Mouse (Mus musculus) embryo, embryonic 10.5 days (tissue): ENCODE data around the gene Hoxb1.
A peak's percentile ranks its signal among the peaks of the same experiment; 100 is the strongest.

Experiments used
- DNase-seq: peaks from one replicate; pipeline ENCODE4 v3.0.0-alpha.2; 2015; ENCODE audit warnings: low spot score

Hoxb1 gene

DNA sequence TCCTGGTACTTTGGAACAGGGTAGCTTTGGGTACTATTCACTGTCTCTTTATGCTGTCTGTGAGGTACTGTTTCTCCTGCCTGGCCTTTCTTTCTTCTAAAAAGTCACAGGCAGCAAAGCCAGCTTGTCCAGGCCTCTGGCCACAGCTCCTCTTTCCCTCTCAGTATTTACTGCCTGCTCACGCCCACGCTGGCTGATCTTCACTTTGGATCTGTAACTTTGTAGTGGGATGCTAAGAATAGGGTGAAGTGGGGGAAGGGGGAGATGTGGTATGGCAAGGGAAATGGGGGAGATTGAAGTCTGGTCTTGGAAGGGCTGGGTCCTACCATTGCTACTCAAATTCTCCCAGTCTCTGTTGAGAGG, 31.6 kb upstream of the Hoxb1 start:
- no peak for DNase-seq

DNA sequence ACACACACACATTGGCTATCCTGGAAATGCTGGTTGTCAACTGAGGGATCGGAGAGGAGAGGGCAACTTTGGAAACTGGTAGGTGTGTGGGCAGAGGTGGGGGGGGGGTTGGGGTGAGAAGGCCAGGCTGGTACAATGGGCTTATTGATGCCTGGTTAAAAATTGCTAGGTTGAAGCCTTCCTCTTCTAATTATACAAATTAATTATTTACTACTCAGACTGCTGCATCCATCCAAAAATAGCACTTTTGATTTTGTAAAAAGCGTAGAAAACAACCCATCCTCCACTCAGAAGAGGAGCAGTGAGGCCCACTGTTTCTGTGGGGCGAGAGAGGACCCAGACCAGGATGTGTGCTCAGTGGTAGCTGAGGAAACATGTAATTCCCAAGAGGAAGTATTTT, 30.6 kb upstream of the Hoxb1 start:
- no peak for DNase-seq

DNA sequence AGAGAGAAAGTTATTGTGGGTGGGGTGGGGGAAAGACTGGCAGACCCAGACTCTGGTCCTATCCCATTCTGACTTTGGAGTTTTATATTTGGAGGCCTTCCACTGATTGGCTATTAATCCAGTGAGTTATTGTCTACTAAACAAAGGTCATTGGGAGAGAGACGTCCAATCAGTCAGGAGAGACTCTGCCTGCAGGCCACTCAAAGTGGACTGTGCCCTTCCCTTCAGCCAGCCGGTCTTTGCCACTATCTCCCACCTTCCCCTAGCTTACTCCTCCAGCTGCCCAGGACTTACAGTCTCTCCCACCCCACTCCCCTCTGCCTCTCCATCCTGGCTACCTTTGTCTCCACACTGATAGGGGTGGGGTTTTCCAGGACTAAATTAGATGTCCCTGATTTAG, 29.0 kb upstream of the Hoxb1 start:
- no peak for DNase-seq

DNA sequence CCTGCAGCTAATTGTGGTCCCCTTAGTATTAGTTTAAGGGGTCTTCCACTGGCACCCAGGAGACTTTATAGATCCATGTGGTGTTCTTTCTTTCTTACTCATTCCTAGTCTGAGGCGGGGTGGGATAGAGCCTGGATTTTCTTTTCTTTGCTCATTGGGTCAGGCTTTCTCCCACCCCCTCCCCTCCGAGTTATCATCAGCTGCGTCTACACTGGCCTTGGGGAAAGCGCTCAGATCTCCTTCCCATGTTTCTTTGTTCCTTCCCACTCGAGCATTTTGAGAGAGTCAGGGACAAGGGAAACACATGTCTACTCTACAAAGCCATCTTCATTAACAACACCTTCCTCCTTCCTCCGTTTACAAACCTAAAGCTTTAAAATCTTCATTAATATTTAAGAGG, 28.5 kb upstream of the Hoxb1 start:
- no peak for DNase-seq

DNA sequence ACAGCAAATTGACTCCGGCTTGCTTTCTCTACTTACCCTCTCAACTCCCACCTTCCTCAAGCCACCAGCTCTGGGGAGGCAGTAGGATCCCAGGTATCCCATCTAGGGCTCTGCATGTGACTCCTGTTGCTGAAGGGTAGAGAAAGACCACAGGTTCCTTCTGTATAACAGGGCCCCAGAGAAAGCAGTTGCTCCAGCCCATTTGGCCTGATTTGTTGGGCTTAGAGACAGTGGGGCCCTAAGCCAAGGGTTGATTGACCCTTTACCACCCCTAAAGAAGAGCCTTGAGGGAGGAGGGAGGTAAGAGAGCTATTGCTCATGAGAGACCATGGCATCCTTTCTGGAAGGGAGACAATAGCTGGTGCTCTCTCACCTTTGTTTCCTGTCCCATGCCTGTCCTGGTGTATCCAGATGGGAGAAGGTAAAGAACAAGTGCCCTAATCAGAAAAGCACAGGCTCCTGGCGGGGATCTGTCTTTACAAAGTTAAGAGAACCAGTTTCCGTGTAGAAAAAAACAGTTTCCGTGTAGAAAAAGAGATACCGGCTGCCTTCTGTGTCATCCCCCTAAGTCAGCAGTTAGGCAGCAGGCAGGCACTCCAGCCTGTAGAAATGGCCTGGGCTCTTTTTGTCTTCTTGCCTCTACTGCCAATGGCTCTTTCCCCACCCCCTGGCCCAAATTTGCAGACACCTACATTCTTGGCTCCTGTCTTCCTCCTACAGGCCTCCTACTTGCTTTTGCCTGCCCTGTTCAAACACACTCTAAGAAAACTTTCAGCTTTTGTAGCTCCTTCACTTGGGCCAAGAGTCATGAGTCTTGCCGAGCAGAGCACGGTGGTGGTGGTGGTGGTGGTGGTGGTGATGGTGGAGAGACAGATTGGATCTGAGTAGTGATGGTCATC, 26.3 kb upstream of the Hoxb1 start:
- DNase-seq, result no peak

DNA sequence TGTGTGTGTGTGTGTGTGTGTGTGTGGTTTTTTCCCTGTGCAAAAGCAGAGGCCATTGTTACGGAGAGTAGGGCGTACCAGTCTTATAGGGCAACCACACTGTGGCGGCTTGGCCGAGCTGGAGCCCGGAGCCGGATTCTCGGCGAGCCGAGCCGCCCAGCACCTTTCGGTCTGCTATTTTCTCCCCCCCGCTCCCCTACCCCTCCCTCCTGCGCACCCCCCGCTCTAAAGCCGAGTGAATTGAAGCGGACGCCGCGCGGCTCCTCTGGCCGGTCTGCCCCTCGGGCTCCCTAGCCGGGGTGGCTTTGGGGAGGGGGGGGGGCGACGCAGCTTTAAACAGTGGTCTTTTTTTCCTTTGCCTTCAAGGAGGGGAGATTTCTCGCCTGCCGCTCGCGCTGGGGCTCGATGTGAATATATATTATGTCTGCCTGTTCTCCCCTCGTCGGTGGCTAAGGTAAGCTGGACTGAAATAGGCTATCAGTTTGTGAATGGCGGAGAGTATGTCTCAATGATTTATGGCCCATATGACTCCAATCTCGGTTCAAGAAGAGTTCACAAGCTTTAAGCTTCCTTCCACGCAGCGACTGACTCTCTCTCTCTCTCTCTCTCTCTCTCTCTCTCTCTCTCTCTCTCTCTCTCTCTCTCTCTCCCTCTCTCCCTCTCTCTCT, 24.7 kb upstream of the Hoxb1 start:
- DNase-seq, result peak; percentile 91

DNA sequence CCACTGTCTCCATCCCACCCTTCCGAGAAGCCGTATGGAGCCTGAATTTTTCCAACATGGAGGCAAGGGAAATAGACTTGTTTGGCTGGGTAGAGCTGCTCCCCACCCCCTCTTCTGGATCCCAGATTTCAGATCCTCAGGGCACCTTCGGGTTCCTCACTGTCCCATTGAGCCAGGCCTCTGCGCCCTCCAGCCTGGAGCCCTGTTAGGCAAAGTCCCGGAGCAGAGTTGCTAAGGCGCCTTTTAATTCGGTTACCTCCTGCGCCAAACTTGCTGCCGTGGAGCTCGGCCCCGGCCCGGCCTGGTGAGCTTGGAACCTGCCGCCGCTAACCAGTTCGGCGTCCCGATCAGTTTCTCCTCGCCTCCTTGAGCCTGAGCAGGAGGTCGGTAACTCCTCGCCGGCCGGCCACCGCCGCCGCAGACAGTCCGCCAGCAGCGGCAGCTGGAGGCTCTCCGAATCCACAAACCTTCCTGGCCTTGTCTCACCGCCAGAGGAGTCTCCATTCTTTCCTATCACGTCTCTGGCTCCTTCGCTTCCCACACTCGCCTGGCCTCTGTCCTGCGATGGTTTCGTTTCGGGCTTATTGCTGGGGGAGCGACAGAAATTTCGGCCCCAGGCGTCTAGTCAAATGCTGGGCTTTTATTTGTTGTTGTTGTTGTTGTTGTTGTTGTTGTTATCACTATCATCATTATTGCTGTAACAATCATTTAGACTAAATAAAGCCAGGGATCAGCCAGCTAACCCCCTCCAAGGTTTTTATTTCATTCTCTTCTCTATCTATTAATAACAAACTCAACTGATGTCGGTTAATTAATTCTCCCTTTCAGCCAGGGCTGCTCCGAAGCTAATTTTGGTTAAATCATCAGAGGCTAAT, 23.6 kb upstream of the Hoxb1 start:
- DNase-seq, result no peak

DNA sequence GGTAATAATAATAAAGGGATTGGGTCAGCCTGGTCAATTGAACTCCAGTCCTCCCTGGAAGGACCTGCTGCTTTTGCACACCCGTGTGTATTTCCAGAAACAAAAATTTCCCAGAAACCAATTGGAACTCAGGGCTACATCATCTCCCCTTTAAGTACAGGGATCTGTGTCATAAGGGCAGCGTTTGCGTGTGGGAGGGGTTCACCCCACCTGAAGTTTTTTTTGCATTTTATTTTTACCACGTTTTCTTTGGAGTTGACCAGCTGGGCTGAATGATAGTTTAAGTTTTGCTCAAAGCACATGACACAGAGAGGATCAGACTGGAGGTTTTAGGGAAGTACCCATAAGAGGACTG, 23.0 kb upstream of the Hoxb1 start:
- DNase-seq, result no peak

DNA sequence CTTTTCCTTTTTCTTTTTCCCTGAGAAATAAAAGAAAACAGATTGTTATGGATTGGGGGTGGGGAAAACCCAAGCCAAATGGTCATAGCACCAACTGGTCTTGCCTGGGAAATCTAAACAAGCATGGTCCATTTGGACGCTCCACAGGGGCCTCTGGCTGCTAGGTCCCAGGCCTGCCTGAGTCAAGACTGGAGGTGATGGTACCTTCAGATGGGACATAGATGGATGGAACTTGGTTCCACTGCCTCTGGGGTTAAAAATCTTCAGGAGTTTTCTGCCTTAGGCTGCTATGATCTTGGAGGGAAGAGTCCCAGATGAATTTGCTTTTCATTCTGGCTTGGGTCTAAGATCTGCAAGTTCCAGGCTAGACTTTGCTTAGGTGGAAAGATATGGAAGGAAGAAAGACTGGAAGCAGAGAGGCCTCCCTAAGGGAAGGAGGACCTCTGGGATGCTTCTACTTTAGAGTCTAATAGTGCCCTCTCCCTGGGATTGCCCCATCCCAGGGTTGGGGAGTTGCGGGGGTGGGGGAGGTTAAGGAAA, 22.3 kb upstream of the Hoxb1 start:
- DNase-seq, result no peak

DNA sequence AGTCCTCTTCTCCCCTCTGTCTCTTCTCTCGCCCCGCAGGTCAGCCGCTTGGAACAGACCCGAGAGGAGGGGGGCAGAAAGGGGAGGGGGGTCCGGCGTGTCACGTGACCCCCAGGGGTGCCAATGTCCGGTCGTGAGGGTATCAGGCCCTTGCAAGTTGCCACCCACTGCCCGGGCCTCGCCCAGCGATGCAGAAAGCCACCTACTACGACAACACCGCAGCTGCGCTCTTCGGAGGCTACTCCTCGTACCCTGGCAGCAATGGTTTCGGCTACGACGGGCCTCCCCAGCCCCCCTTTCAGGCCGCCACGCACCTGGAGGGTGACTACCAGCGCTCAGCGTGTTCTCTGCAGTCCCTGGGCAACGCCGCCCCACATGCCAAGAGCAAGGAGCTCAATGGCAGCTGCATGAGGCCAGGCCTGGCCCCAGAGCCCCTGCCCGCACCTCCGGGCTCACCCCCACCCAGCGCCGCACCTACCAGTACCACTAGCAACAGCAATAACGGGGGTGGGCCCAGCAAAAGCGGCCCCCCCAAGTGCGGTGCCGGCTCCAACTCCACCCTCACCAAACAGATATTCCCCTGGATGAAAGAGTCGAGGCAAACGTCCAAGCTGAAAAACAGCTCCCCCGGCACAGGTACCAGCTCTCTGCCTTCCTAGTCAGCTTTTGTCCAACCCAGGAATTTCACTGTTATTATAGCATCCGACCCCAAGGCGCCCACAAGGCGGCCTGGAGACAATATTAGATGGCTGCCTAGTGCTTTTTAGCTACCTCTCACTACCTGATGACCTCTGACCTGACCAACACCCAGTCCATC, 21.3 kb upstream of the Hoxb1 start:
- DNase-seq, result no peak

DNA sequence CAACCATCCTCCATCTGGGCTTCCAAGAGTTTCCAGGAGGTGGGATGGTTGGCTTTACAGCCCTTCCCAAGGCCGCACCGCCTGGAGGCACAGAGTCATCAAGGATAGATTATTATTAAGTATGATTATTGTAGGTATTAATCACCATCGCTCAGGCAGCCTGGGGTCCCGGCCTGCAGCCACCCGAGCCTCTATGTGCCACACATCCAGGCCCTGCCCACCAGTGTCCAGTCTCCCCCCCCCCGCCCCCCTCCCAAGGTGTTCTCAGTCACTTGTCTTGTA, 20.7 kb upstream of the Hoxb1 start:
- no peak for DNase-seq

DNA sequence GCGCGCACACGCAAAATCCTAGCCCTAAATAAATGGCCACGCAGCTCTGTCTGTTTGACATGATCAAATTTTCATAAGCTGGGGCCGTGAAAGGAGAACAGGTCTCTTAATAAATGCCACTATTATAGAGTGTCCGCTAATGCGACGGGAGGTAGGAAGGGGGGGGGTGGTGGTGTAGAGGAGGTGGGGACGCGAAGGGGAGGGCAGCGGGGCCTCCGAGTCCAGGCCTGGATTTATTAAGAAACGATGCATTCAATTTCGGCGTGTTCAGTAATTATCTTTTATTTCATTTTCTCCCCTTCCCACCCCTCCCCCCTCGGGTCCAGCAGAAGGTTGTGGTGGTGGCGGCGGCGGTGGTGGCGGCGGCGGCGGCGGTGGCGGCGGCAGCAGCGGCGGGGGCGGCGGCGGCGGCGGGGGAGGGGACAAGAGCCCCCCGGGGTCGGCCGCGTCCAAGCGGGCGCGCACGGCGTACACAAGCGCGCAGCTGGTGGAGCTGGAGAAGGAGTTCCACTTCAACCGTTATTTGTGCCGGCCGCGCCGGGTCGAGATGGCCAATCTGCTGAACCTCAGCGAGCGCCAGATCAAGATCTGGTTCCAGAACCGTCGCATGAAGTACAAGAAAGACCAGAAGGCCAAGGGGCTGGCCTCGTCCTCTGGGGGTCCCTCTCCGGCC, 20.2 kb upstream of the Hoxb1 start:
- DNase-seq, result no peak

DNA sequence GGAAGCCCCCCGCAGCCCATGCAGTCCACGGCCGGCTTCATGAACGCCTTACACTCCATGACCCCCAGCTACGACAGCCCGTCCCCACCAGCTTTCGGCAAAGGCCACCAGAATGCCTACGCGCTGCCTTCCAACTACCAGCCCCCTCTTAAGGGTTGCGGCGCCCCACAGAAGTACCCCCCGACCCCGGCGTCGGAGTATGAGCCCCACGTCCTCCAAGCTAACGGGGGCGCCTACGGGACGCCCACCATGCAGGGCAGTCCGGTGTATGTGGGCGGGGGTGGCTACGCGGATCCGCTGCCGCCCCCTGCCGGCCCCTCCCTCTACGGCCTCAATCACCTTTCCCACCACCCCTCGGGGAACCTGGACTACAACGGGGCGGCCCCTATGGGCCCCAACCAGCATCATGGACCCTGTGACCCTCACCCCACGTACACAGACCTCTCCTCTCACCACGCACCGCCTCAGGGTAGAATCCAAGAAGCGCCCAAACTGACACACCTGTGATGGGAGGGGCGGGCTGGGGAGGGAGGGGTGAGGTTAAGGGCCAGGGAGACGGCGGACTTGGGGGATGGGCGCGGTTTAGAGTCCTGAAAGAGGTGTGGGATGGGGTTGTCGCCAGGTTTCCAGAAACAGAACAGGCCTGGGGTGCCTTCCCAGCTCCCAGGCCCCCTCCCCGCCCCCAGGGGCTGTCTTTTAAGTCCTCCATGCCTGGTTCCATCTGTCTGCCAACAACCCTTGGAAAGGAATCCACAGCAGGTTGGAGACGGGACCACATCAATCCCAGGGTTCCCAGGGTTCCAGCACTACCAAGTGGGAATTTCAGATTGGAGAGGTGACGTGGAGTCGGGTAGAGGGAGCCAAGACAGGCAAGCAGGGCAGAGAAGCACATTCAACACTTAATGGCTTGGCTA, 19.4 kb upstream of the Hoxb1 start:
- peak; percentile 63 for DNase-seq

DNA sequence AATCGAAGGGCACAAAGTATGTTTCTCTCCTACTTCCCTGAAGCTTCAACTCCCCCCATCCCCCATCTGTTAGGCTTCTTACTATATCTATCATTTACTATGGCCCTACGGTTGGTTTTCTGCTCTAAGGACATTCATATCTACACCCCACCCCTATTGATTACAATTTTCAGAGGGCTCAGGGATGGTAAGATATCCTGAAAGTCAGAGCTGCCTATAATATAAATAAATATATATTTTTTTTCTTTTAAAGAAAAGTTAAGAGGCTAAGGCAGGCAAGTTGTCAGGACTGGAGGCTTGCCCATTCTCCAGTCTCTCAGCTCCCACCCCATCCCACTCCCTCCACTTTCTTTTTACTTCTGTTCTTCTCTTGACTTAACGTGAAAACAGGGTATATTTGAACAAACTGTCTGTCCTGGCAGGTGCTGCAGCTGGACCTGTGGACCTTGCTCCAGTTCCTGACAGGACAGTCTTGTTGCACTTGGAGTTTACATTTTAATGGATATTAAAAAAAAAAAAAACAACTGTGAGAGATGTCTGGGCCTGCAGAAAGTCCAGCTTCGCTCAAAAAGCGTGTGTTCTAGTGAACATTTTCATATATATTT, 18.5 kb upstream of the Hoxb1 start:
- peak; percentile 63 for DNase-seq

DNA sequence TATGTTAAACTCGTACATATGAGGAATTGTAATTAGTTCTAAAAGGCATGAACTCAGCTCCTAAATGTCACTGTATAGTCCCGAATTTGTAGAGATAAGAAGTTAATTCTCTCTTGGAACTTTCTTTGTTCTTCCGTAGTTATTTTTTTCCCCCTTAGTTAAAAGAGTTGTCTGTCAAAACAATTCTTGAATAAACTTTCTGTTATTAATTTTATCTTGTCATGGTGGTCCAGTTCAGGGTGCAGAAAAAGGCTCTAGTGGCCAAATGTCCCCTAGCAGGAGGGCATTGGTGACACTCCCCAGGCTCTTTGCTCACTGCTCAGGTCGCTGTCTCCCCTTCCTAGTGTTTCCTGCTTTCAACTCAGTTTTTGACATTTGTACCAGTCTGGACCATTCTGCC, 17.8 kb upstream of the Hoxb1 start:
- peak; percentile 53 for DNase-seq

DNA sequence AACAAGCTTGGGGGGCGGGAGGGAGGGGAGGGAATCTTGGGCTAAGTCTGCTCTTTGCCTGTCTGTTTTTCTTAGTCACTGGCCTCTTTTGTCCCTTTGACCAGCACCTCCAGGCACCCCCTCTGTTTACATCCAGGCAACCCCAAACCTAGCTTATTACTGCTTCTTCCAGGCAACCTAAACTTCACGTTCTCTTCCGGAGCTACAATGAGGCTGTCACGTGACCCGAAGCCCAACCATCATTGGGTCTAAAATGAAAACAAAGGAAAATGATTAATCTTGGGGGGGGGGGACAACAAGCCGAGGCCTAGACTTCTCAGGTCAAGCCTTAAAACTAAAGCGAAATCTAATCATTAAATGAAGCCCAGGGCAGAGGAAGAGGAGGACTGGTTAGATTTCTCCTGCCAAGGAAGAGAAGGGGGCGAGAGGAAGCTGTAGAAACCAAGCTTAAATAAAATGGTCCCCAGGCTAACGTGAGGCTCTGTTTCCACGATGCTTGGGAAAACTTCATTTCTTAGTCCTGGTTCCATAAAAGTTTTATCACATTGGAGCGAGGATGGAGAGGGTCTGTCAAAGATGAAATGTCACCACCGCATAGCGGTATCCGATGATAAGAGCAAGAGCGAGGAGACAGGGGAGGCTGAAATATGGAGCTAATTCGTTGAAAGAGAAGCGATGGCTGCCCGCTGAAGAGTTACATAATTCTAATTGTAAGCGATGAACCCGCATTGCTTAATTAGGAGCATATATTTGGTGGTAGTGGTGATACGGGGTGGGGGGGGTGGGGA, 17.2 kb upstream of the Hoxb1 start:
- peak; percentile 82 for DNase-seq

DNA sequence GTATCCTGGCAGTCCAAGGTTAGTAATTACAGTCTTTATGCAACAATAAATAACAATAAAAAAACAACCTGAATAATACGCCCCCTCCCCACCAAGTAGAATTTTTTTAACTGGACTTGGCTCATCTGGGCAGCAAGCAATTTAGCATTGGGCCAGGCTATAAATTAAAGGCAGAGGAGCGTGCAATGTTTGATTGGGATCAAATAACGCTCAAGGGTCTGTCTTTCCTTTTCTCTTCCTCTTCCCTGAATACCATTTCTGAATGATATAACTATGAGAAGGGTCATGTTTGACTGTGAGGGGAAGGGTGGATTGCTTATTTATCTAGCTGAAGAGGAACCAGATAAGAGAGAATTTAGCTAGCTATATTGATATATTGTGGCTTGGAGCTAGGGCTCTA, 16.6 kb upstream of the Hoxb1 start:
- DNase-seq, result no peak

DNA sequence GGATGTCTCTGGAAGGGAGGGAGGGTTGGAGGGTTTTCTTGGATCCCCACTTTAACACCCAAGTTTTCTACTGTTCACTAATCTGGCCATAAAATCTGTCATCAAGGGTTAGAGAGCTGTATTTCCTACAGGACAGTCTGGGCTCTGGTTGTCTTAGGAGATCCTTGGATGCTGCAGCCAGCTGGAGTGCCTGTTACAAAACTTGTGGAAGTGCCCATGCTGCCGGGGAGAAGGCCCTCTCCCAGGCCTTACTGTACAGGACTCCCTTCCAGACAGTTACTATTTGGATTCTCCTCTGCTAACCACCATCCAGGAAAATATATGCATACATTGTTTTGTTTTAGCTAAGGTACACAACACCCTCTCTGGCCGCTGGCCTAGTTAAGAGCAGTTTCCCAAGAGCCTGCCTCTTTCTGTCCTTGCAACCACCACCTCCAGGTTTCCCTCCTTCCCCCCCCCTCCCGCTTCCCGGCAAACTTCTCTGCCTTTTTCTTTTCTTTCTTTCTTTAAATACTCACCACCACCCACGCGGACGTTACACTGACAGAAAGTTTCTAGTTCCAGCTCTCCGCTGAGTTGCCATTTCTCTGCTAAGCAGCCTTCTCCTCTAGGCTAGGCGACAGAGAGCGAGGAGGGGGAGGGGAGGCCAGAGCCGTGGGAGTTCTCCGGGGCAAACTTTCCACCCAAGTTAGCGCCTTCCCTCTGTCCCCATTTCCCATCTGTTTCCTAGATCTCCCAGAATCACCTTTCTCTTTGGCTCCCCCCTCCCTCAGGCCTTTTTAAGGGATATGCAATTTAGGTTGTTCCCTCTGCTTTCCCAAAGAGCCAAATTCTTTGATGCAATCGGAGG, 15.8 kb upstream of the Hoxb1 start:
- DNase-seq, result peak; percentile 86
